Mouse (Mus musculus): ENCODE data around the gene Snrpd2. TPM values are rescaled to one million over a fixed set of nuclear protein-coding genes. Genes with fewer than 3 reads are reported as not detected.
"Not testable (repeated sequence)": the region's sequence is repeated elsewhere in the genome, so short reads cannot be mapped to it uniquely, and the experiment has no call there.

Snrpd2 gene
- polyA plus RNA-seq, 3 experiments from 2014 or later: 73.5 to 94.3 (median 75.9) TPM

- ATAC-seq: peak; percentile 96
These were observed 514 bp upstream of the Snrpd2 start, which contains the start of gene Qpctl for GRCm38 (mm10) chr7:19148875-19149541. Gene Qpctl (minus strand): TSS chr7:19149291.

GRCm38 (mm10) chr7:19151121-19151520 lies 1.6 kb downstream of the Snrpd2 start:
- not testable (repeated sequence) for ATAC-seq

GRCm38 (mm10) chr7:19154796-19155195 lies 5.3 kb downstream of the Snrpd2 start:
- no peak for ATAC-seq

- no peak for ATAC-seq
These were observed 6.4 kb downstream of the Snrpd2 start for GRCm38 (mm10) chr7:19155825-19156475.

- peak; percentile 96 for ATAC-seq
These were observed 7.8 kb downstream of the Snrpd2 start for GRCm38 (mm10) chr7:19157160-19157800.

GRCm38 (mm10) chr7:19158601-19159000 lies 9.1 kb downstream of the Snrpd2 start:
- no peak for ATAC-seq

GRCm38 (mm10) chr7:19159411-19159810 lies 9.9 kb downstream of the Snrpd2 start:
- ATAC-seq: no peak

- no peak for ATAC-seq
These were observed 10.6 kb downstream of the Snrpd2 start for GRCm38 (mm10) chr7:19160115-19160514.

GRCm38 (mm10) chr7:19162928-19163327 lies 13.4 kb downstream of the Snrpd2 start:
- ATAC-seq: no peak

- no peak for ATAC-seq
These were observed 14.2 kb downstream of the Snrpd2 start for GRCm38 (mm10) chr7:19163752-19164151.

GRCm38 (mm10) chr7:19164189-19164588 lies 14.7 kb downstream of the Snrpd2 start:
- no peak for ATAC-seq

- peak; percentile 54 for ATAC-seq
These were observed 15.5 kb downstream of the Snrpd2 start for GRCm38 (mm10) chr7:19164978-19165377.

GRCm38 (mm10) chr7:19165656-19166423 lies 16.3 kb downstream of the Snrpd2 start, which contains the start of gene Gipr:
Gene Gipr (minus strand): TSS chr7:19166127.
- ATAC-seq: no peak

- ATAC-seq: no peak
These were observed 17.5 kb downstream of the Snrpd2 start for GRCm38 (mm10) chr7:19166990-19167389.

- no peak for ATAC-seq
These were observed 20.0 kb downstream of the Snrpd2 start for GRCm38 (mm10) chr7:19169506-19169905.

- ATAC-seq: no peak
These were observed 20.6 kb downstream of the Snrpd2 start for GRCm38 (mm10) chr7:19170142-19170541.

GRCm38 (mm10) chr7:19171831-19172230 lies 22.3 kb downstream of the Snrpd2 start:
- no peak for ATAC-seq

GRCm38 (mm10) chr7:19172874-19173273 lies 23.4 kb downstream of the Snrpd2 start:
- no peak for ATAC-seq

- no peak for ATAC-seq
These were observed 26.4 kb downstream of the Snrpd2 start, which contains the start of gene Eml2 for GRCm38 (mm10) chr7:19175708-19176515. Gene Eml2 (plus strand): TSS chr7:19176421.

GRCm38 (mm10) chr7:19176516-19176947 lies 27.0 kb downstream of the Snrpd2 start:
- no peak for ATAC-seq

- ATAC-seq: no peak
These were observed 27.7 kb downstream of the Snrpd2 start for GRCm38 (mm10) chr7:19177216-19177615.

- ATAC-seq: no peak
These were observed 28.5 kb downstream of the Snrpd2 start for GRCm38 (mm10) chr7:19178035-19178434.
